Mouse (Mus musculus) E14TG2a.4 (cell line): ENCODE data around the gene Celf6.

ENCODE experiments used
- CTCF ChIP-seq: conservative IDR thresholded peaks from 2 replicates; pipeline ENCODE4 v1.5.1; 2014; ENCODE audit warnings: low read length
- NANOG ChIP-seq: IDR thresholded peaks from 2 replicates; pipeline ENCODE4 v1.6.1; 2014; ENCODE audit warnings: borderline replicate concordance, low read length, mixed read lengths
- POU5F1 ChIP-seq: IDR thresholded peaks from 2 replicates; pipeline ENCODE4 v1.6.1; 2014; ENCODE audit warnings: low read length, borderline replicate concordance

GRCm38 (mm10) chr9:59533889-59534288 is 43.8 kb upstream of the Celf6 start:
- TF ChIP-seq CTCF (no peak), NANOG (no peak), POU5F1 (no peak)
